Mouse (Mus musculus): ENCODE measurements around the gene Creb3.

GRCm38 (mm10) chr4:43530581-43530980, 31.6 kb upstream of the Creb3 start:
- TF ChIP-seq EP300 (IDR thresholded peaks at IDR 0.05; ENCODE audit: low read depth) (no peak), CTCF (IDR thresholded peaks at IDR 0.05; ENCODE audit: low read depth) (peak; percentile 90)

All from liver, embryonic 14.5 days (tissue).